Mouse (Mus musculus): Measurements from ENCODE around the gene Btbd17. TPM values are rescaled to one million over a fixed set of nuclear protein-coding genes. Genes with fewer than 3 reads are reported as not detected.

Btbd17 gene
- polyA plus RNA-seq (2012; fragmentation: generic; extraction: Trizol): 34.0 TPM

DNA sequence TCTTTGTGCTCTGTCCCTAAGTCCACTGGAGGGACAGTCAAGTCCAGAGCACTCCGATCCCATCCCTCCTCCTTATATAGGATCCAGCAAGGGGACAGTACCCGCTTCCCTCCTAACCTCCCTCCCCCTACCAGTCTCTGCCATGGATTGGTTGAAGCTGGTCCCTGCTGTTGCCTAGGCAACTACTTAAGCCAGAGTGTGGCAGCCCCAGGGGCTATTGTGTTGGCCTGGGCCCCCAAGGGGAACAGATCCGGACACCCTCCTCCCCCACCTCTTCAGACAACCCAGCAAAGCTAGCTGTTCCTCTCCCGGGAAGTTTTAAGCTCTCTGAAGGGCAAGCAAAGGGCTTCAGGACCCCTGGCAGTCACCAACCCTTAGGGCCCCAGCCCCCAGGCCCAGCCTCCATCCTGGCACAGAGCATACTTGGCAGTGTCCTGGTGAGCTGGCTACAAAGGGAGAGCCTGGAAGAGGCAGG, at the start of gene Btbd17:
Gene Btbd17 (minus strand): TSS at position 98 of the 475 bp plus-strand sequence.
- H3K27me3 ChIP-seq (ENCODE audit: control insufficient read depth, insufficient read depth, insufficient read length): no peaks in the 10 kb centered on the region
- H3K4me2 ChIP-seq (ENCODE audit: low read depth): peak within 1 kb of the TSS; percentile 75
- no peaks in the 10 kb centered on the region for H3K36me3 ChIP-seq (ENCODE audit: control insufficient read depth, insufficient read depth)
- H3ac ChIP-seq (ENCODE audit: control insufficient read depth, insufficient read length): no peak within 1 kb of the TSS
- TF ChIP-seq E2F4 (IDR thresholded peaks at IDR 0.05; ENCODE audit: insufficient read depth) (no peak), USF1 (IDR thresholded peaks at IDR 0.05; ENCODE audit: low read depth) (no peak), POLR2AphosphoS2 (IDR thresholded peaks at IDR 0.05; ENCODE audit: insufficient read length, low read depth) (no peak), MAX (IDR thresholded peaks at IDR 0.05; ENCODE audit: low read depth) (no peak), TCF3 (IDR thresholded peaks at IDR 0.05; ENCODE audit: insufficient read length, low read depth) (no peak), TCF12 (IDR thresholded peaks at IDR 0.05; ENCODE audit: insufficient read depth, poor library complexity, severe bottlenecking) (no peak), MYOG (IDR thresholded peaks at IDR 0.05; ENCODE audit: control insufficient read depth in 1 of 3, insufficient read depth in 1 of 3, insufficient read length in 2 of 3, low read depth in 2 of 3) (no peak), POLR2A (IDR thresholded peaks at IDR 0.05; ENCODE audit: insufficient read length, low read depth) (no peak), SRF (IDR thresholded peaks at IDR 0.05; ENCODE audit: control insufficient read depth, insufficient read length, low read depth) (no peak), CEBPB (IDR thresholded peaks at IDR 0.05; ENCODE audit: insufficient read depth, poor library complexity, severe bottlenecking) (no peak), REST (IDR thresholded peaks at IDR 0.05; ENCODE audit: insufficient read depth, insufficient read length) (no peak), MYOD1 (IDR thresholded peaks at IDR 0.05; ENCODE audit: control insufficient read depth in 1 of 3, insufficient read length in 2 of 3, low read depth in 2 of 3) (no peak)
- no peaks in the 10 kb centered on the region for H3K79me2 ChIP-seq (ENCODE audit: control insufficient read depth, insufficient read depth)
- no peak within 1 kb of the TSS for H3K4me3 ChIP-seq

DNA sequence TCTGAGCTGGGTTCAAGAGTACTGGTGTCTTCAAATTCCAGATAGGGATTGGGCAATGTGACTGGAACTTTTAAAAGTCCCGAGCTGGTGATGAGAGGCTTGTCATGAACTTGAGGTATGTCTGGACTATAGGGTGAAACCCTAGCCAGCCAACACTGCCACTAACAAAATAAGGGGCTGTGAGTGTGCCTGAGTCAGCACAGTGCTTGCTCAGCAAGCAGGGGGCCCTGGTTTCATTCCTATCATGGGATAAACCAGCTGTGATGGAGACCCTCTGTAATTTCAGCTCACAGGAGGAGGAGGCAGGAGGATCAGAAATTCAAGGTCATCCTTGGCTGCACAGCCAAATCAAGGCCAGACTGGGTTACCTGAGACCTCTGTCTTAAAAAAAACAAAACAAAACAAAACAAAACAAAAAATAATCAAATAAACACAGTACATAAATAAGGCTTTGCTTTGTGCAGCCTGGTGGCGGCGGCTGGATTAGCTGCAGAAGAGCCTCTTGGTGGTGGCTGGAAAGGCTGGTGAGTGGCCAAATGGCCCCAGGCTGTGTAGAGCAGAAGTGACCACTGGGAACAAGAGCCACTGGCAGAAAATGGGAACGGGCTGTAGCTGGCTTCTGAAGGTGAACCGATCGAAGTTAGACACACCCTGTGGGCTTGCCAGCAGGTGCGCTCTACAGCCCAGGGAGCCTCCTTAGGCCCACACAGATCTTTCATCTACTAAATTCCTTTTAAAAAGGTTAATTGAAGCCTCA, 48.9 kb upstream of the Btbd17 start:
- Histone ChIP-seq H3ac (ENCODE audit: control insufficient read depth, insufficient read length) (no peak overlapping the region), H3K79me2 (ENCODE audit: control insufficient read depth, insufficient read depth) (no peaks in the 10 kb centered on the region), H3K4me3 (no peak overlapping the region), H3K4me2 (ENCODE audit: low read depth) (peak overlapping the region; percentile 52), H3K36me3 (ENCODE audit: control insufficient read depth, insufficient read depth) (no peaks in the 10 kb centered on the region), H3K27me3 (ENCODE audit: control insufficient read depth, insufficient read depth, insufficient read length) (no peaks in the 10 kb centered on the region)
- TF ChIP-seq MYOG (IDR thresholded peaks at IDR 0.05; ENCODE audit: control insufficient read depth in 1 of 3, insufficient read depth in 1 of 3, insufficient read length in 2 of 3, low read depth in 2 of 3): no peak
- no peak for TF ChIP-seq MAX (IDR thresholded peaks at IDR 0.05; ENCODE audit: low read depth)
- no peak for TF ChIP-seq USF1 (IDR thresholded peaks at IDR 0.05; ENCODE audit: low read depth)
- no peak for TF ChIP-seq REST (IDR thresholded peaks at IDR 0.05; ENCODE audit: insufficient read depth, insufficient read length)
- TF ChIP-seq E2F4 (IDR thresholded peaks at IDR 0.05; ENCODE audit: insufficient read depth): no peak
- no peak for TF ChIP-seq MYOD1 (IDR thresholded peaks at IDR 0.05; ENCODE audit: control insufficient read depth in 1 of 3, insufficient read length in 2 of 3, low read depth in 2 of 3)
- TF ChIP-seq POLR2A (IDR thresholded peaks at IDR 0.05; ENCODE audit: insufficient read length, low read depth): no peak
- TF ChIP-seq TCF12 (IDR thresholded peaks at IDR 0.05; ENCODE audit: insufficient read depth, poor library complexity, severe bottlenecking): no peak

DNA sequence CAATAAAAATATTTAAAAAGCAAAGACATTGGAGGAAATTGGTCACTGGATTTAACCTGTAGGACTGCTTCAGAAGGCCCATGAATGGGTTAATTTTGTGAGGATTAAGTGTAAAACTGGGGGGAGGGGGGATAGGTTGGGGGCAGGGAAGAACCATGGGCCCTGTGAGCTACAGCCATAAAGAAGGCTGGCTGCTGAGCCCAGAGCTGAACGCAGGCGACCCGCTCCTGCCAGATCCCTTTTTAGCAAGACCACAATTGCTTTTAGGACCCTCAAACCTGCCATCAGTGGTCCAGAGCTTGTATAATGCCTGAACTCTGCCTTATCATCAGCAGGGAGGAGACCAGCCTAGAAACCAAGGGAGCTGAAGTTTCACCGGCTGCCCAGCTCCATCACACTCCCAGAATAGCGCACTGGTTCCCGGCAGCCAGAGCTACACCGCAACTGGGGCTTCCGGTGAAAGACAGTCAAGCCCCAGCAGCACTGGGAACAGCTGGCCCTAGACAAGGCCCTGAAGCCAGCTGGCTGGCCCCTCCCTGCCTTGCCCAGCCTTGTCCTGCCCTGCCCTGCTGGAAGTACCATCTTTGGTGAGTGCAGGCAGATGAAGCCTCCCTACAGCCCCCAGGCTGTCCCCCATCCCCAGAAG, 48.2 kb upstream of the Btbd17 start:
- TF ChIP-seq POLR2AphosphoS2 (IDR thresholded peaks at IDR 0.05; ENCODE audit: insufficient read length, low read depth) (peak; percentile 44), CEBPB (IDR thresholded peaks at IDR 0.05; ENCODE audit: insufficient read depth, poor library complexity, severe bottlenecking) (no peak), USF1 (IDR thresholded peaks at IDR 0.05; ENCODE audit: low read depth) (no peak), MAX (IDR thresholded peaks at IDR 0.05; ENCODE audit: low read depth) (no peak), TCF12 (IDR thresholded peaks at IDR 0.05; ENCODE audit: insufficient read depth, poor library complexity, severe bottlenecking) (peak; percentile 90), SRF (IDR thresholded peaks at IDR 0.05; ENCODE audit: control insufficient read depth, insufficient read length, low read depth) (peak; percentile 25), E2F4 (IDR thresholded peaks at IDR 0.05; ENCODE audit: insufficient read depth) (no peak), POLR2A (IDR thresholded peaks at IDR 0.05; ENCODE audit: insufficient read length, low read depth) (peak; percentile 52), MYOD1 (IDR thresholded peaks at IDR 0.05; ENCODE audit: control insufficient read depth in 1 of 3, insufficient read length in 2 of 3, low read depth in 2 of 3) (peak; percentile 88 to 99 (median 96)), TCF3 (IDR thresholded peaks at IDR 0.05; ENCODE audit: insufficient read length, low read depth) (peak; percentile 93), MYOG (IDR thresholded peaks at IDR 0.05; ENCODE audit: control insufficient read depth in 1 of 3, insufficient read depth in 1 of 3, insufficient read length in 2 of 3, low read depth in 2 of 3) (peak; percentile 98 to 99 (median 99)), REST (IDR thresholded peaks at IDR 0.05; ENCODE audit: insufficient read depth, insufficient read length) (no peak)
- Histone ChIP-seq H3K4me2 (ENCODE audit: low read depth) (peak overlapping the region; percentile 52), H3K79me2 (ENCODE audit: control insufficient read depth, insufficient read depth) (no peaks in the 10 kb centered on the region), H3ac (ENCODE audit: control insufficient read depth, insufficient read length) (no peak overlapping the region), H3K27me3 (ENCODE audit: control insufficient read depth, insufficient read depth, insufficient read length) (no peaks in the 10 kb centered on the region), H3K4me3 (no peak overlapping the region), H3K36me3 (ENCODE audit: control insufficient read depth, insufficient read depth) (no peaks in the 10 kb centered on the region)

DNA sequence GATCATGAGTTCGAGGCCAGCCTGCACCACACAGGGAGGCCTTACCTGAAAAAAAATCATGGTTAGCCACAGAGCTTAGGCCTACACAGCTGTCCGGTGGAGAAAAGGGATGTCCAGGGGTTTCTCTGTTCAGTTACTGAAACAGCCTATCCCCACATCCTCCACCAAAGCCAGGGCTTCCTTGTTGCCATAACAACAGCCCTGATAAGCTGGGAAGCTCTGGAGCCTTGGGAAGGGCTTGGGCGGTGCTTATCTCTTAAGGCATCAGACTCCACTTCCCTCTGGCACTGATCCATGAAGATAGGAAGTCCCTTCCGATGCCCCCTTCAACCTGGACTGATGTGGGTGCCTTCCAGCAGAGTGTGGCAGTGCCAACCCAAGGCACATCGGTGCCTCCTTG, 37.4 kb upstream of the Btbd17 start:
- Histone ChIP-seq H3K27me3 (ENCODE audit: control insufficient read depth, insufficient read depth, insufficient read length) (no peaks in the 10 kb centered on the region), H3ac (ENCODE audit: control insufficient read depth, insufficient read length) (no peak overlapping the region), H3K79me2 (ENCODE audit: control insufficient read depth, insufficient read depth) (no peaks in the 10 kb centered on the region), H3K36me3 (ENCODE audit: control insufficient read depth, insufficient read depth) (no peaks in the 10 kb centered on the region), H3K4me2 (ENCODE audit: low read depth) (no peak overlapping the region), H3K4me3 (no peak overlapping the region)
- TF ChIP-seq TCF3 (IDR thresholded peaks at IDR 0.05; ENCODE audit: insufficient read length, low read depth): no peak
